Mouse (Mus musculus): ENCODE measurements at regions not wholly inside any gene's neighbourhood (a gene's known extent, or its start where the extent isn't known, plus 50 kb on each side); places are given as distances from the start of the nearest gene placed in this dataset.

DNA sequence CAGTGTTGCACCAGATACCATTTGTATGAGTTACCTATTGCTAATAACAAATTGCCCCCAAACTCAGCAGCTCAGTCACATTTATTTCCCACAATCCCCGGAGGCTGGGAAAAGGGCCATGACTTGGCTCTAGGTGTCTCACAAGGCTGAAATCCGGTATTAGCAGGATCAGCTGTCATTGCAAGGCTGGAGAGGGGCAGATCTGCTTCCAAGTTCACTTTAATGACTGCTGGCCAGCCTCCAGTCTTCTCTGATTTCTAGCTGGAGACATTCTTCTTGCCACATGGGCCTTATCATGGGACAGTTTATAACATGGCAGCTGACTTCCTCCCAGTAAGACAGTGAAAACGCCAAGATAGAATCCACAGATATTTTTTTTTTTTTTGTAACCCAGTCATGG, 276.1 kb upstream of the Cdh5 start:
- no peaks in the 10 kb centered on the region for H3K36me3 ChIP-seq (ENCODE audit: control insufficient read depth, insufficient read depth, low read length)
- no peaks in the 10 kb centered on the region for H3K79me2 ChIP-seq (replicated peaks; ENCODE audit: control insufficient read depth, insufficient read depth, low read length)
- no peaks in the 10 kb centered on the region for H3K27me3 ChIP-seq (ENCODE audit: control insufficient read depth, insufficient read depth, low read length)
- DNase-seq, result peak; percentile 37 to 40
- H3K27ac ChIP-seq, result no peak overlapping the region
- no peaks in the 10 kb centered on the region; the same call in 1 of the 2 replicates for H3K4me1 ChIP-seq (ENCODE audit: control insufficient read depth, insufficient read depth, low read length)
- H3K9ac ChIP-seq (ENCODE audit: low read depth, low read length), result no peak overlapping the region
- intact Hi-C loops (cut with DNase I), result no loop called here
- WGBS, result 28% methylated on average over 3 of the region's 3 CpGs
- TF ChIP-seq EP300 (IDR thresholded peaks at IDR 0.05; ENCODE audit: insufficient read depth, low read depth, low read length) (no peak), CTCF (IDR thresholded peaks at IDR 0.05) (no peak), POLR2A (IDR thresholded peaks at IDR 0.05; ENCODE audit: insufficient read depth, low read depth, low read length) (no peak)
- no peak overlapping the region for H3K4me3 ChIP-seq

DNA sequence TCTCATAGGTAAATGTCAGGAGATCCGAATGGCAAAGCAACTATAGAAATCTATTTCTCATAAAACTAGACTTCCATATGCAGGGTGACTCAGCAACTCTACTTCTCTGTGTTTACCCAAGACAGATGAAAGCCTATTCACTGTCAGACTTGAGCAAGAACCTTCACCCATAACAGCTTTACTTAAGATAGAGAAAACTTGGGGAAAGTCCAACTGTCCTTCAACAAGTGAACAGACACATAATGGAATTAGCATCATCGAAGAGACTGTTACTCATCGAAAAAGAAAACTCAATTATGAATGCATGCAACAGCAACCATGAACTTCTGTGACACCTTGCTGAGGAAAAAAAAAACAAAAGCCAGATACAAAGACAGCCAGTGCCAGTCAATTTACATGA, 271.0 kb upstream of the Cdh5 start:
- WGBS, result 67% methylated on average over 3 of the region's 3 CpGs

DNA sequence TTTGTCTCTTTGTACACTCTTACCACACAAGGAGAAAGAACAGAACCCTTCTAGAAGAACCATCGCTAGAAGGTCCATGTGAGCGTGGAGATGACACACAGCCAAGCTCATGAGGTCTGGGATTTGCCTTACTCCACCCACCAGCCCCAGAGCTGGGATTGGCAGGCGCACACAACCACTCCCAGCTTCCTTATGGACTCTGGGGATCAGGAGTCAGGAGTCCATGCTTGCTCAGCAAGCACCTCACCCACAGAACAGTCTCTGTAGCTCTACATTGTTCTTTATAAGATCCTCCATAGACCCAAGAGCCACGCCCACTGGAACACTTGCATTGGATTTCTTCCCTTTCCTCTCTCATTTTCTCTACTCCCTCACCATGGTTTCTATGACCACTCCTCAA, 261.4 kb upstream of the Cdh5 start:
- 86% methylated on average over 4 of the region's 4 CpGs for WGBS
- DNase-seq, result no peak
- H3K4me1 ChIP-seq (ENCODE audit: control insufficient read depth, insufficient read depth, low read length), result no peaks in the 10 kb centered on the region
- intact Hi-C loops (cut with DNase I), result no loop called here
- no peak overlapping the region for H3K27ac ChIP-seq
- no peaks in the 10 kb centered on the region for H3K36me3 ChIP-seq (ENCODE audit: control insufficient read depth, insufficient read depth, low read length)
- H3K79me2 ChIP-seq (replicated peaks; ENCODE audit: control insufficient read depth, insufficient read depth, low read length), result no peaks in the 10 kb centered on the region
- no peak for TF ChIP-seq CTCF (IDR thresholded peaks at IDR 0.05)
- no peak for TF ChIP-seq EP300 (IDR thresholded peaks at IDR 0.05; ENCODE audit: insufficient read depth, low read depth, low read length)
- no peak for TF ChIP-seq POLR2A (IDR thresholded peaks at IDR 0.05; ENCODE audit: insufficient read depth, low read depth, low read length)
- H3K9ac ChIP-seq (ENCODE audit: low read depth, low read length), result no peak overlapping the region
- no peak overlapping the region for H3K4me3 ChIP-seq
- no peaks in the 10 kb centered on the region for H3K27me3 ChIP-seq (ENCODE audit: control insufficient read depth, insufficient read depth, low read length)

More for the DNA sequence above, 271.0 kb upstream of the Cdh5 start:
- H3K36me3 ChIP-seq (ENCODE audit: control insufficient read depth, insufficient read depth, low read length), result no peaks in the 10 kb centered on the region
- H3K4me3 ChIP-seq, result no peak overlapping the region
- intact Hi-C loops (cut with DNase I), result no loop called here
- no peaks in the 10 kb centered on the region for H3K4me1 ChIP-seq (ENCODE audit: control insufficient read depth, insufficient read depth, low read length)
- no peaks in the 10 kb centered on the region for H3K27me3 ChIP-seq (ENCODE audit: control insufficient read depth, insufficient read depth, low read length)
- H3K79me2 ChIP-seq (replicated peaks; ENCODE audit: control insufficient read depth, insufficient read depth, low read length), result no peaks in the 10 kb centered on the region
- no peak for TF ChIP-seq CTCF (IDR thresholded peaks at IDR 0.05)
- no peak for TF ChIP-seq POLR2A (IDR thresholded peaks at IDR 0.05; ENCODE audit: insufficient read depth, low read depth, low read length)
- no peak for TF ChIP-seq EP300 (IDR thresholded peaks at IDR 0.05; ENCODE audit: insufficient read depth, low read depth, low read length)
- H3K9ac ChIP-seq (ENCODE audit: low read depth, low read length), result no peak overlapping the region
- no peak for DNase-seq
- no peak overlapping the region for H3K27ac ChIP-seq

DNA sequence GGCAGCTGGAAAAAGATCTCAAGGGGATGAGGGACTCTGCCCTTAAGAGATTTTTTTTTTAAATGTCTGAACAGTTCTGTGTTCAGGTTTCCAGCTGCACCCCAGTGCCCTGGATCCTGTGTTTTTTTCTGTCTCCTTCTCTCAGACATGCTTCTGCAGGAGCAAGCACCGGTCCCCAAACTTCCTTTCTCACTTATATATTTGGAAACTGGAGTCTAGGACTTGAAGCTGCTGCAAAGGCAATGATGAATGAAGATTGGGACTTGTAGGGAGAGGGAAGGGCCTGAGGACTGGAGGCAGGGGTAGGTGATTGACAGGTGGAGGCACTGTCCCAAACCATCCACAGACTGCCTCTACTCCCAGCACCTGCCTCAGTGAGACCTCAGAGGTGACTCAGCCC, 255.5 kb upstream of the Cdh5 start:
- H3K27ac ChIP-seq, result no peak overlapping the region
- intact Hi-C loops (cut with DNase I), result no loop called here
- H3K9ac ChIP-seq (ENCODE audit: low read depth, low read length), result no peak overlapping the region
- H3K4me3 ChIP-seq, result no peak overlapping the region
- H3K27me3 ChIP-seq (ENCODE audit: control insufficient read depth, insufficient read depth, low read length), result no peaks in the 10 kb centered on the region
- TF ChIP-seq EP300 (IDR thresholded peaks at IDR 0.05; ENCODE audit: insufficient read depth, low read depth, low read length), result no peak
- TF ChIP-seq CTCF (IDR thresholded peaks at IDR 0.05), result no peak
- TF ChIP-seq POLR2A (IDR thresholded peaks at IDR 0.05; ENCODE audit: insufficient read depth, low read depth, low read length), result no peak
- H3K36me3 ChIP-seq (ENCODE audit: control insufficient read depth, insufficient read depth, low read length), result no peaks in the 10 kb centered on the region
- 64% methylated on average over 1 of the region's 1 CpGs for WGBS
- no peak for DNase-seq
- no peaks in the 10 kb centered on the region for H3K4me1 ChIP-seq (ENCODE audit: control insufficient read depth, insufficient read depth, low read length)
- no peaks in the 10 kb centered on the region for H3K79me2 ChIP-seq (replicated peaks; ENCODE audit: control insufficient read depth, insufficient read depth, low read length)

DNA sequence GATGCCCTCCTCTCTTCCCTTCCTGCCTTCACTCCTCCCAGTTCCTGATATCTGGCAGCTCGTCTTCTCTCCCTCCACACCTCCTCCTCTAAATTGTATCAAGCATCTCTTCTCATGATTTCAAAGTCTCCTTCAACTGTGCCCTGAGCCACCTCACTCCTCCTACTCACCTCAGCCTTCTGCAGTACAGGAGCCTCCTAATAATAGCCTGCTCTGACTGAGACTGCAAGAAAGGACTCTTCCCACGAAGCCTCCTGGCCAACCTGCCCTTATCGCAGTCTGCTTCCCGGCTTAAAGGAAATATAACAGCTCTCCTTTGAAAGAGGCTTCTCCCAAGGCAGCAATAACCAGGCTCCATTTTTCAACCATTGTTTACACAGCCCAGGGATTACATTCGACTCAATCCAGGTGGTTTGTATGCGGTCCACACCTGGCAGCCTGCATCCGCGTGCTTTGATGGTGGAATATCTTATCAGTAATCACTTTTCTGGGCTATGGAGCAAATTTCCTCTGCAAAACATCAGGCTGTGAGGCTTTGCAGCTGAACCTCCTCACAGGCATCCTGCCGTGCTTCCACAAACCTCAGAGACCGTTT, 254.9 kb upstream of the Cdh5 start:
- Histone ChIP-seq H3K4me3 (no peak overlapping the region), H3K79me2 (replicated peaks; ENCODE audit: control insufficient read depth, insufficient read depth, low read length) (no peaks in the 10 kb centered on the region), H3K36me3 (ENCODE audit: control insufficient read depth, insufficient read depth, low read length) (no peaks in the 10 kb centered on the region), H3K4me1 (ENCODE audit: control insufficient read depth, insufficient read depth, low read length) (no peaks in the 10 kb centered on the region), H3K27ac (no peak overlapping the region), H3K9ac (ENCODE audit: low read depth, low read length) (no peak overlapping the region), H3K27me3 (ENCODE audit: control insufficient read depth, insufficient read depth, low read length) (no peaks in the 10 kb centered on the region)
- intact Hi-C loops (cut with DNase I), result no loop called here
- DNase-seq, result no peak
- TF ChIP-seq CTCF (IDR thresholded peaks at IDR 0.05), result no peak
- no peak for TF ChIP-seq EP300 (IDR thresholded peaks at IDR 0.05; ENCODE audit: insufficient read depth, low read depth, low read length)
- no peak for TF ChIP-seq POLR2A (IDR thresholded peaks at IDR 0.05; ENCODE audit: insufficient read depth, low read depth, low read length)
- WGBS, result 26% methylated on average over 10 of the region's 10 CpGs

DNA sequence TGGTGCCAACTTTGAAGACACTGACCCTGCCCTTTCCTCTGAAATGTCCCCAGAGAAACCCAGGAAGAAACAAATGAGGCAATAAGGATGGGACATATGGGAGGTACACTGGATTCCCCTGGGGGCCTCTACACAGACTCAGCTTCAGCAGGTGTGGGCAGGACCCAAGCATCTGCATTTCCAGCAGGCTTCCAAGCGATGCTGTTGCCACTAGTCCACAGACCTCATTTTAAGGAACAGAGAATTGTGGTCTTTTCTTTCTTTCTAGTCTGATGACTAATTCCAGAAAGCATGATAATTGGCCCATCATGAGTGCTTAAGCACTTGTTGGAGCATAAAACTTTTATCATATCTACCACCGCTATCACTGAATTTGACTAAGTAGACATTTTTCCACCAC, 251.6 kb upstream of the Cdh5 start:
- H3K27me3 ChIP-seq (ENCODE audit: control insufficient read depth, insufficient read depth, low read length), result no peaks in the 10 kb centered on the region
- no peak for TF ChIP-seq POLR2A (IDR thresholded peaks at IDR 0.05; ENCODE audit: insufficient read depth, low read depth, low read length)
- TF ChIP-seq CTCF (IDR thresholded peaks at IDR 0.05), result no peak
- no peak for TF ChIP-seq EP300 (IDR thresholded peaks at IDR 0.05; ENCODE audit: insufficient read depth, low read depth, low read length)
- no peak overlapping the region for H3K9ac ChIP-seq (ENCODE audit: low read depth, low read length)
- WGBS, result 97% methylated on average over 2 of the region's 2 CpGs
- no peaks in the 10 kb centered on the region for H3K36me3 ChIP-seq (ENCODE audit: control insufficient read depth, insufficient read depth, low read length)
- no peak for DNase-seq
- H3K4me1 ChIP-seq (ENCODE audit: control insufficient read depth, insufficient read depth, low read length), result no peaks in the 10 kb centered on the region
- no peak overlapping the region for H3K27ac ChIP-seq
- intact Hi-C loops (cut with DNase I), result no loop called here
- no peak overlapping the region for H3K4me3 ChIP-seq
- no peaks in the 10 kb centered on the region for H3K79me2 ChIP-seq (replicated peaks; ENCODE audit: control insufficient read depth, insufficient read depth, low read length)

Measured in heart, adult 2 months (tissue).